Mouse (Mus musculus) gonadal fat pad, adult 2 months (tissue): ENCODE results near the gene Coq10b. TPM values are rescaled to one million over a fixed set of nuclear protein-coding genes. Genes with fewer than 3 reads are reported as not detected.
"Not testable (repeated sequence)": the region's sequence is repeated elsewhere in the genome, so short reads cannot be mapped to it uniquely, and the experiment has no call there.

Experiments
- DNase-seq: peaks from one replicate; pipeline ENCODE4 v3.0.0-alpha.2; 2012; ENCODE audit warnings: low read depth
- polyA plus RNA-seq: library from polyadenylated mRNA; depleted of rRNA; stranded (reverse); fragments of >200 nt; gene quantifications from 2 replicates; pipeline ENCODE4 v1.2.3, GENCODE M21; 2012

The Coq10b gene
- polyA plus RNA-seq, 1 experiment, result 13.7 TPM

DNA sequence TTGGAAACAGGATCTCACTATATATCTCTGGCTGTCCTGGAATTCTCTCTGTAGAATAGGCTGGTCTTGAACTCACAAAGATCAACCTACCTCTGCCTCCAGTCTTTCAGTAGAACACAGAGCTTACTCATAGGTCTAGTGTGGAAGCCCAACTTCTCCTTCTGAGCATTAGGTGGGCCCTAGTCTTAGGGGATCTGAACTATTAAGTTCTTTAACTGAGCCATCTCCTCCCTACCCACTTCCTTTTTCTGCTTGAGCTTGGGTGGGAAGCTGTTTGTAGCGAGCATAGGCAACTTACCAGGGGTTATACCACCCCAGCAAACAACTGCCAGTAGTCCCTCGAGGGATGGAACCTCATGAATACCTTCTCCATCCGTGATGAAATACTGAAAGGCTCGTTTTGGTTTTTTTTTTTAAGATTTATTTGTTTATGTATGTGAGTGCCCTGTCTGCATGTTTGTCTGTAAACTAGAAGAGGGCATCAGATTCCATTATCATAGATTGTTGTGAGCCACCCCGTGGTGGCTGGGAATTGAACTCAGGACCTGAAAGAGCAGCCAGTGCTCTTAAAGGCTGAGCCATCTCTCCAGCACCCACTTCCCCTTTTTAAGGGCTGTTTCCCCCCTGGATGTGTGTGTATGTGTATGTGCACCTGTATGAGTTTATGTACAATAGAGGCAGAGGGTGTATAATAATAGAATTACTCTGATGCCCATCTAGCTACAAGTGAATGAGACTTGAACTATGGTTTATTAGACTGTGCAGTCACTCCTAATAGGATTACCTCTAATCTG is 2.9 kb downstream of the Coq10b start:
- DNase-seq, result no peak

DNA sequence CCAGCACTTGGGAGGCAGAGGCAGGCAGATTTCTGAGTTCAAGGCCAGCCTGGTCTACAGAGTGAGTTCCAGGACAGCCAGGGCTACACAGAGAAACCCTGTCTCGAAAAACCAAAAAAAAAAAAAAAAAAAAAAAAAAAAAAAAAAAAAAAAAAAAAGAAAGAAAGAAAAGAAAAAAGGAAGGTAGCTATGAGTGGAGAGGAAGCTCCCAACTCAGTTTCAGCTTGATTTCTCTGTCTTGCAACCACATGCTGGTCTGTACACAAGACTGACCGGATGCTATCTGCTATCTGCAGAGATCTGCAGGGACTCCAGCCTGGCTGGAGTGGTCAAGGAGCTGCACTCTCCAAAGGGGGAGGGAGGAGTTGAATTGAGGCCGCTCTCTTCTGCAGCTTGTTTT is 5.8 kb downstream of the Coq10b start:
- DNase-seq, result not testable (repeated sequence)

GRCm38 (mm10) chr1:55061099-55061498 is 8.5 kb downstream of the Coq10b start:
- DNase-seq, result no peak

- DNase-seq, result no peak
These were observed 9.2 kb downstream of the Coq10b start for GRCm38 (mm10) chr1:55061772-55062171.

GRCm38 (mm10) chr1:55072328-55072727 is 19.8 kb downstream of the Coq10b start:
- DNase-seq, result not testable (repeated sequence)

DNA sequence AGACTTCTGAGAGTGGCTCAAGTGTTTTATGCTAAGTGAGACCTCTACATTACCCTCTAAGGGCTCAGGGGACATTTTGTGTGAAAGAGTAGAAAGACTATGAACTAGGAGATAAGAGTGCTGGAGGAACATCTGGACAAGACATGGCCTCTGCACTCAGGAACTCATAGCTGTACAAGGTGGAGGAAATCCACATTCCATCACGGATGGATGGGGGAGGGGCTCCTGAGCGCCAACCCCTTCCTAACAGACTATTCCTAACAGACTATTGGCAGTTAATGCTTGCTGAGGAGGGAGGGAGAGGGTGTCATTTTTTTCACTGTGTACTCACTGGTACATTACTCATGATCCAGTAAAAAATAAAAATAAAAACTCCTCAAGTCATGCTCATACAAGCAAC is 22.2 kb downstream of the Coq10b start:
- no peak for DNase-seq

DNA sequence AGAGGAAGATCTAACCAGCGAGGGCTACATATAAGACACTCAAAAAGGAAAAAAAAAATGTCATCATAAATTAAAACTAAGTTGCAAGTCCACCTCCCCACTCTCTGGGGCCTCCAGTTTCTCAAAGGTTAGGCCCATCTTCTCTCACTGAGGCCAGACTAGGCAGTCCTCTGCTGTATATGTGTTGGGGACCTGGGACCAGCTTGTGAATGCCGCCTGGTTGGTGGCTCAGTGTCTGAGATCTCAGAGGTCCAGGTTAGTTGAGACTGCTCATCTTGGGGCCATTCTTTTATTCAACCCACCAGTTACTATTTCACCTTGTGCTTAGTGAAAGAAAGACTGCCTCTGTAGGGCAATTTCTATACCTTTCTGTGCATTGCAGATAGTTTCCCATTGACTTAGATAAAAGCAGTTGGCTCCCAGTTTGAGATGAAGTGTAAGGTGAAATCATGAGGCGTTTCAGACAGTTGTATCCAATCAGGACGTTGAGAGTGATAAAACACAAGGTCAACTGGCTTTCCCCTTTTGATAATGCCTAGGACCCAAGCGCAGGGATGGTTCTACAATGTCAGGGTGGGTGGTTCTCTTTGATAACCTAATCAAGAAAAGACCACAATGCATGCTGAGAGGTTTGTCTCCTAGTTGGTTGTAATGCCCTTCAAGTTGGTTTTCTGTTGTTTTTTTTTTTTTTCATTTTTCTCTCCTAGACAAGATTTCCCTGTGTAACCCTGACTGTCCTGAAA is 23.3 kb downstream of the Coq10b start:
- no peak for DNase-seq

GRCm38 (mm10) chr1:55076395-55076743 is 23.8 kb downstream of the Coq10b start:
- DNase-seq, result no peak

- DNase-seq, result no peak
These were observed 24.4 kb downstream of the Coq10b start for GRCm38 (mm10) chr1:55076849-55077516.

- DNase-seq, result no peak
These were observed 27.1 kb downstream of the Coq10b start for GRCm38 (mm10) chr1:55079677-55080076.

DNA sequence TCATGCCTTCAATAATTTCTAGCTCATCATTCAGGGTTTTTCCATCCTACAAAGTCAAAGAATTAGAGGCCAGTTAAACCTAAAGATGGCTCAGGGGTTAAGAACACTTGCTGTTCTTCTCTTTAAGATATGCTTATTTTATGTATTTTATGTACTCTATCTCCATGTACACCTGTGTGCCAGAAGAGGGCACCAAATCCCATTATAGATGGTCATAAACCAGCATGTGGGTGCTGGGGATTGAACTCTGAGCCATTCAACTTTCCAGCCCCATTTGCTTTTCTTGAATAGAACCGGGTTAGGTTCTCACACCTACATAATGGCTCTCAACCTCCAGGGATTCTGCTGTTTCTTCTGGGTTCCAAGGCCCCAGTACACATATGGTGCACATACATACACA is 29.5 kb downstream of the Coq10b start:
- no peak for DNase-seq

- no peak for DNase-seq
These were observed 33.3 kb downstream of the Coq10b start for GRCm38 (mm10) chr1:55085781-55086366.

GRCm38 (mm10) chr1:55086868-55087400 is 34.4 kb downstream of the Coq10b start:
- no peak for DNase-seq

GRCm38 (mm10) chr1:55087401-55087904 is 34.9 kb downstream of the Coq10b start:
- no peak for DNase-seq

- DNase-seq, result no peak
These were observed 35.5 kb downstream of the Coq10b start, which contains the start of the genes Hspe1 and Hspd1 for GRCm38 (mm10) chr1:55087932-55088610. Hspe1 (plus strand) TSS chr1:55088132. Hspd1 (minus strand) TSS chr1:55088243.

DNA sequence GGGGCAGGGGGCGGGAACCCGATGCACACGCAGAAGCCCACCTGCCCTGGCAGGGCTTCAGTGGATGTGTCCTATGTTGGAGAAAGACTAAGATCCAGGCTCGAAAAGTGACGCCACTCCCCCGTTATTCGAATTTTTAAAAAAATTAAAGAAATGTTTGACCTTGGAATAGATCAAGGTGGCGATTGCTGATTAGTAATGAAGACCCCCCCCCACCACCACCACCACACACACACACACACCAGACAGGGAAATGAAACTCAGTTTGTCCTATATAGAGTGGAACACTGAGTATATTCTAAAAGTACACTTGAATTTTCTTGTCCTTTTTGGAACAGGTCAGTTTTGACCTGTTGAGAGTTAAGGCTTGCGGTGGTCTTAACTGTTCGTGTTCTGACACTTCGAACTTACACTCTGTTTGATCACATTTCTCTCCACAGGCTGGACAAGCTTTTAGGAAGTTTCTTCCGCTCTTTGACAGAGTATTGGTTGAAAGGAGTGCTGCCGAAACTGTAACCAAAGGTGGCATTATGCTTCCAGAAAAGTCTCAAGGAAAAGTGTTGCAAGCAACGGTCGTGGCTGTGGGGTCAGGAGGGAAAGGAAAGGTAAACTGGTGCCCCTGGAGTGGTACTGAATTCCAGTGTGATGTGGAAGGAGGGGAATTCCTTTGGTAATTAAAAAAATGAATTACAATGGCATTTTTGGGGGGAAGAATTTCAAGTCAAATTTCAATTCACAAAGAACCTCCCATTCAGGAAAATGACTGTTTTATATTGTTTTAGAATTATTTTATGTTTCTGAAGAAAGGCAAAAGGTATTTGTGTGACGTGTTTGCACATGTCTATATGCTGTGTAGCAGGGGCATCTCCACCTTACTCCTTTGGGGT is 36.3 kb downstream of the Coq10b start:
- no peak for DNase-seq

- DNase-seq, result no peak
These were observed 37.0 kb downstream of the Coq10b start for GRCm38 (mm10) chr1:55089498-55090064.

DNA sequence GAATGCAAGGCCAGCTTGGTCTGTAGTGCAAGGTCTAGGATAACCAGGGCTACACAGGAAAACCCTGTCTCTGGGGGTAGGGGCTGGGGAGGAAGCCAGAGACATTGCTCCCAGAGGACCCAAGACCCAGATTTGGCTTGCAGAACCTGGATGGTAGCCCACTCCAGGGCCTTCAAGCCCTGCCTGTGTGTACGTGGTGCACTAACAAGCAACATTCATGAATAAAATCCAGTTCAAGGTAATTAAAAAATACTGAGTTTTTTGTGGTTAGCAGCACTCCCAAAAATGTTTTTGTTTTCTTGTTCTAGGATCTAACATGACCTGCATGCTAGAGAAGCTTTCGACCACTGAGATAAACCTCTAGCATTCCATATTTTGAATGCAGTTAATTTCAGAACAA is 39.5 kb downstream of the Coq10b start:
- no peak for DNase-seq

DNA sequence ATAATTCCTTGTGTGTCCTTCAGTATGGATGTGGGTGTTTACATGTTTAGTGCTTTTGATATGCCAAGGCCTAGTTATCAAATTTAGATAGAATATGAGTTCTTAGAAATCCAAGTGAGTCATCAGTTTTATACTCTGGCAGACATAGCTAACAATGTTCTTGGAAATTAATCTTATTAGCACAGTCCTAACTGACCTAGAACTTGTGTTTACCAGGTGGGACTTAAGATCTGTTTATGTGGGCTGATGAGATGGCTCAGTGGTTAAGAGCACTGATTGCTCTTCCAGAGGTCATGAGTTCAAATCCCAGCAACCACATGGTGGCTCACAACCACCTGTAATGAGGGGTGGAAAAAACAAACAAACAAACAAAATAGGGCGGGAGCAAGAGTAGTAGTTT is 39.9 kb downstream of the Coq10b start:
- DNase-seq, result no peak
